Mouse (Mus musculus): ENCODE data around the gene Carmil1.
"Not testable (repeated sequence)": the region's sequence is repeated elsewhere in the genome, so short reads cannot be mapped to it uniquely, and the experiment has no call there.

The Carmil1 gene

GRCm38 (mm10) chr13:24152610-24153009 is 128.0 kb downstream of the Carmil1 start:
- no peak for DNase-seq (ENCODE audit: extremely low spot score)

GRCm38 (mm10) chr13:24151335-24151734 is 129.3 kb downstream of the Carmil1 start:
- DNase-seq (ENCODE audit: extremely low spot score): no peak

GRCm38 (mm10) chr13:24148549-24148948 is 132.0 kb downstream of the Carmil1 start:
- DNase-seq (ENCODE audit: extremely low spot score): no peak

GRCm38 (mm10) chr13:24147006-24147405 is 133.6 kb downstream of the Carmil1 start:
- no peak for DNase-seq (ENCODE audit: extremely low spot score)

- no peak for DNase-seq (ENCODE audit: extremely low spot score)
These were observed 134.1 kb downstream of the Carmil1 start for GRCm38 (mm10) chr13:24146541-24146940.

- DNase-seq (ENCODE audit: extremely low spot score): no peak
These were observed 135.7 kb downstream of the Carmil1 start for GRCm38 (mm10) chr13:24144858-24145257.

GRCm38 (mm10) chr13:24144141-24144540 is 136.5 kb downstream of the Carmil1 start:
- no peak for DNase-seq (ENCODE audit: extremely low spot score)

GRCm38 (mm10) chr13:24136836-24137235 is 143.8 kb downstream of the Carmil1 start:
- no peak for DNase-seq (ENCODE audit: extremely low spot score)

- peak; percentile 31 for DNase-seq (ENCODE audit: extremely low spot score)
These were observed 145.0 kb downstream of the Carmil1 start for GRCm38 (mm10) chr13:24135282-24136230.

- DNase-seq (ENCODE audit: extremely low spot score): no peak
These were observed 147.7 kb downstream of the Carmil1 start for GRCm38 (mm10) chr13:24132866-24133265.

GRCm38 (mm10) chr13:24131319-24131718 is 149.3 kb downstream of the Carmil1 start:
- DNase-seq (ENCODE audit: extremely low spot score): no peak

- DNase-seq (ENCODE audit: extremely low spot score): no peak
These were observed 149.9 kb downstream of the Carmil1 start for GRCm38 (mm10) chr13:24130741-24131140.

GRCm38 (mm10) chr13:24128731-24129130 is 151.9 kb downstream of the Carmil1 start:
- DNase-seq (ENCODE audit: extremely low spot score): no peak

- no peak for DNase-seq (ENCODE audit: extremely low spot score)
These were observed 154.7 kb downstream of the Carmil1 start for GRCm38 (mm10) chr13:24125865-24126264.

- DNase-seq (ENCODE audit: extremely low spot score): no peak
These were observed 163.3 kb downstream of the Carmil1 start for GRCm38 (mm10) chr13:24117181-24117812.

GRCm38 (mm10) chr13:24112689-24113348 is 167.8 kb downstream of the Carmil1 start:
- peak; percentile 52 for DNase-seq (ENCODE audit: extremely low spot score)

GRCm38 (mm10) chr13:24110329-24110728 is 170.3 kb downstream of the Carmil1 start:
- no peak for DNase-seq (ENCODE audit: extremely low spot score)

GRCm38 (mm10) chr13:24108282-24108681 is 172.3 kb downstream of the Carmil1 start:
- no peak for DNase-seq (ENCODE audit: extremely low spot score)

- DNase-seq (ENCODE audit: extremely low spot score): no peak
These were observed 173.5 kb downstream of the Carmil1 start for GRCm38 (mm10) chr13:24107058-24107457.

GRCm38 (mm10) chr13:24105838-24106237 is 174.8 kb downstream of the Carmil1 start:
- DNase-seq (ENCODE audit: extremely low spot score): no peak

GRCm38 (mm10) chr13:24105340-24105669 is 175.3 kb downstream of the Carmil1 start:
- no peak for DNase-seq (ENCODE audit: extremely low spot score)

- DNase-seq (ENCODE audit: extremely low spot score): not testable (repeated sequence)
These were observed 175.8 kb downstream of the Carmil1 start for GRCm38 (mm10) chr13:24104611-24105339.

Measured in embryo, embryonic 9.5 days (tissue).